Mouse (Mus musculus) limb, embryonic 14.5 days (tissue): ENCODE data around the gene Mroh3. TPM values are rescaled to one million over a fixed set of nuclear protein-coding genes. Genes with fewer than 3 reads are reported as not detected.

Experiments used
- ATAC-seq: fragments of 200-750 bp; cut with Nextera tagmentation; 2 replicates; pipeline ENCODE4 v1.8.0; 2017; ENCODE audit warnings: low read depth, moderate number of reproducible peaks, moderate TSS enrichment; ENCODE audit not compliant: low FRiP score
- DNase-seq: peaks from one replicate; pipeline ENCODE4 v3.0.0-alpha.2; 2015; ENCODE audit warnings: low spot score
- H3K27ac ChIP-seq: fragments of 300-500 bp; sonication (generic); replicated peaks from 2 replicates; pipeline ENCODE4 v1.5.1; 2014; ENCODE audit warnings: low read depth, mild to moderate bottlenecking, low read length, moderate library complexity, mixed read lengths
- H3K27me3 ChIP-seq: fragments of 300-500 bp; sonication (generic); 2 replicates; pipeline ENCODE4 v1.6.1; 2014; ENCODE audit warnings: low read length, mixed read lengths; ENCODE audit not compliant: control insufficient read depth, insufficient read depth
- H3K36me3 ChIP-seq: fragments of 300-500 bp; sonication (generic); 2 replicates; pipeline ENCODE4 v1.6.1; 2014; ENCODE audit warnings: mild to moderate bottlenecking, low read length, moderate library complexity, mixed read lengths; ENCODE audit not compliant: control insufficient read depth, insufficient read depth
- H3K4me1 ChIP-seq: fragments of 300-500 bp; sonication (generic); 2 replicates; pipeline ENCODE4 v1.6.1; 2014; ENCODE audit warnings: antibody characterized with exemption, low read length, mixed read lengths; ENCODE audit not compliant: control insufficient read depth, insufficient read depth
- H3K4me2 ChIP-seq: fragments of 300-500 bp; sonication (generic); replicated peaks from 2 replicates; pipeline ENCODE4 v1.6.1; 2014; ENCODE audit warnings: low read depth, mild to moderate bottlenecking, low read length, moderate library complexity; ENCODE audit not compliant: severe bottlenecking
- H3K4me3 ChIP-seq: fragments of 300-500 bp; sonication (generic); replicated peaks from 2 replicates; pipeline ENCODE4 v1.5.1; 2014; ENCODE audit warnings: low read length
- H3K9ac ChIP-seq: fragments of 300-500 bp; sonication (generic); 2 replicates; pipeline ENCODE4 v1.6.1; 2014; ENCODE audit warnings: mild to moderate bottlenecking, low read depth, low read length, moderate library complexity; ENCODE audit not compliant: severe bottlenecking
- H3K9me3 ChIP-seq: fragments of 300-500 bp; sonication (generic); 2 replicates; pipeline ENCODE4 v1.6.1; 2016; ENCODE audit warnings: low read length; ENCODE audit not compliant: control insufficient read depth
- POLR2A ChIP-seq: fragments of 200-500 bp; IDR thresholded peaks from 2 replicates; pipeline ENCODE4 v1.8.0; 2012; ENCODE audit warnings: inconsistent platforms, mild to moderate bottlenecking, moderate library complexity, borderline replicate concordance; ENCODE audit not compliant: insufficient read depth, insufficient read length; ENCODE audit errors: extremely low read depth
- WGBS: fragments of 180-500 bp; shearing (Covaris S2); extraction: QIAGEN DNeasy Blood & Tissue Kit; methylation state at CpG from one replicate; pipeline ENCODE4 v1.1.7; 2014; 5-methylcytosine and 5-hydroxymethylcytosine counted together
- polyA plus RNA-seq, 2 experiments: library from polyadenylated mRNA; depleted of rRNA in 1 of 2; stranded (reverse) in 1 of 2; unstranded in 1 of 2; fragments of >200 nt; fragmentation: Nextera tagmentation in 1 of 2; extraction: Ambion mirVana in 1 of 2; gene quantifications; 2 replicates each; pipeline versions ENCODE4 v1.2.1 to v1.2.3; 2012 to 2014

Mroh3 gene
- polyA plus RNA-seq, 2 experiments = 0.17 to 0.68 TPM

- 81% methylated on average over 10 of the region's 10 CpGs for WGBS
- no peaks in the 10 kb centered on the region for H3K27me3 ChIP-seq
- peaks cover 68% of the 10 kb centered on the region for H3K36me3 ChIP-seq
- H3K4me1 ChIP-seq = peaks cover 11% of the 10 kb centered on the region
- no peak for TF ChIP-seq POLR2A
- H3K9me3 ChIP-seq = no peaks in the 10 kb centered on the region
- no peak overlapping the region for H3K4me3 ChIP-seq
- DNase-seq = no peak
- H3K27ac ChIP-seq = no peak overlapping the region
- H3K9ac ChIP-seq = no peak overlapping the region
- no peak for ATAC-seq
- H3K4me2 ChIP-seq = no peak overlapping the region
These were observed 11.2 kb upstream of the Mroh3 start for GRCm38 (mm10) chr1:136223758-136224342.

DNA sequence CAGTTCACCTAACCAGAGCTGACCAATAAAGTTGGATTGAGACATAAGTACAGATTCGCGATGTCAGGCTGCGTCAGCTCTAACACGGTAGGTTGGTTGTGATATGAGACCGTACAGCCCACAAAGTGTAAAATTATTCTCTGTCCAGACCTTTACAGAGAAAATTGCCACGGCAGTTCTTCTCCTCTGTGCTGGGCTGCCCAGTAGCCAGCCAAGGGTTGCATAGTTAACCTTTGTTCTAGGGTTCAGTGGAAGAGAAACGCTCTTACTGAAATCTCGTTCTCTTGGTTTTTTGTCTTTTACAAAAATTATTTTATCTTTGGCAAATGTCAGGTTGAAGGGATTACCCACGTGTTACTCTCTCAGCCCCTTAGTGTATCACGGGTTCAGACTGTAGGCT lies 9.8 kb upstream of the Mroh3 start:
- WGBS = 91% methylated on average over 10 of the region's 10 CpGs
- no peak for TF ChIP-seq POLR2A
- ATAC-seq (no peak), DNase-seq (no peak)
- Histone ChIP-seq H3K4me2 (no peak overlapping the region), H3K27me3 (no peaks in the 10 kb centered on the region), H3K9me3 (no peaks in the 10 kb centered on the region), H3K4me3 (no peak overlapping the region), H3K9ac (no peak overlapping the region), H3K4me1 (no peaks in the 10 kb centered on the region), H3K27ac (no peak overlapping the region), H3K36me3 (peaks cover 75% of the 10 kb centered on the region)

- H3K9ac ChIP-seq = no peak overlapping the region
- no peak for DNase-seq
- H3K27ac ChIP-seq = no peak overlapping the region
- ATAC-seq = no peak
- no peaks in the 10 kb centered on the region for H3K4me1 ChIP-seq
- no peak overlapping the region for H3K4me2 ChIP-seq
- 81% methylated on average over 9 of the region's 10 CpGs for WGBS
- no peak for TF ChIP-seq POLR2A
- H3K9me3 ChIP-seq = no peaks in the 10 kb centered on the region
- H3K27me3 ChIP-seq = no peaks in the 10 kb centered on the region
- peaks cover 73% of the 10 kb centered on the region for H3K36me3 ChIP-seq
- H3K4me3 ChIP-seq = no peak overlapping the region
These were observed 7.6 kb upstream of the Mroh3 start for GRCm38 (mm10) chr1:136220037-136220871.

DNA sequence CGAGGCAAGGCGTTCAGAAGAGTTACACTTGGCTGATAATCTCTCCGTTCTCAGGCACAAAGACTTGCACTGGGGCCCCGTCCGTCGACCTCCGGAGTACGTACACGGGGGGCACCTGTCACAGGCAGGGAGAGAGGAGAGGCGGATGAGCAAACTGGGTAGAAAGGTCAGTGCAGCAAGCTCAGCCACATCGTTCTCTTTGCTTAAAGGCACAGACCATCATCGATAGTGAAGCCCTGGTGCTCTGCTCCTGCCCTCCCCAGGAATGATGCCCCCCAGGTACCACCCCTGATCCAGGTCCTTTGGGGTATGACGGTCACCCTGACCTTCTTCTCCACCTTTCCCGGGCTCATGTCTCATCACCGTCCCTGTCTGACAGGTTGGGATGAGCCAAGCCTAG lies 1.7 kb upstream of the Mroh3 start:
- WGBS = 88% methylated on average over 15 of the region's 15 CpGs
- no peaks in the 10 kb centered on the region for H3K4me1 ChIP-seq
- no peak overlapping the region for H3K9ac ChIP-seq
- no peak overlapping the region for H3K27ac ChIP-seq
- no peak for ATAC-seq
- H3K36me3 ChIP-seq = peaks cover 48% of the 10 kb centered on the region
- H3K4me2 ChIP-seq = no peak overlapping the region
- DNase-seq = no peak
- TF ChIP-seq POLR2A = no peak
- H3K4me3 ChIP-seq = no peak overlapping the region
- H3K9me3 ChIP-seq = no peaks in the 10 kb centered on the region
- no peaks in the 10 kb centered on the region for H3K27me3 ChIP-seq

- no peaks in the 10 kb centered on the region for H3K36me3 ChIP-seq
- H3K4me3 ChIP-seq = no peak overlapping the region
- no peak for TF ChIP-seq POLR2A
- no peak for DNase-seq
- no peak overlapping the region for H3K9ac ChIP-seq
- H3K4me1 ChIP-seq = no peaks in the 10 kb centered on the region
- 91% methylated on average over 5 of the region's 5 CpGs for WGBS
- H3K27ac ChIP-seq = no peak overlapping the region
- no peak overlapping the region for H3K4me2 ChIP-seq
- no peaks in the 10 kb centered on the region for H3K27me3 ChIP-seq
- ATAC-seq = no peak
- H3K9me3 ChIP-seq = no peaks in the 10 kb centered on the region
These were observed 22.6 kb downstream of the Mroh3 start for GRCm38 (mm10) chr1:136190033-136190432.
